Mouse (Mus musculus) kidney, postnatal 0 days (tissue): ENCODE results near the gene Fam166a. TPM values are rescaled to one million over a fixed set of nuclear protein-coding genes. Genes with fewer than 3 reads are reported as not detected.

Source experiments
- ATAC-seq: fragments of 200-750 bp; cut with Nextera tagmentation; replicated peaks from 2 replicates; pipeline ENCODE4 v1.8.0; 2017; ENCODE audit warnings: low read depth, moderate number of reproducible peaks, moderate TSS enrichment, moderate library complexity; ENCODE audit not compliant: low FRiP score
- DNase-seq: peaks from one replicate; pipeline ENCODE4 v3.0.0-alpha.2; 2016; ENCODE audit warnings: low spot score
- H3K27ac ChIP-seq: fragments of 300-500 bp; sonication (generic); 2 replicates; pipeline ENCODE4 v1.5.1; 2014; ENCODE audit warnings: mild to moderate bottlenecking
- H3K27me3 ChIP-seq: fragments of 300-500 bp; sonication (generic); 2 replicates; pipeline ENCODE4 v1.6.1; 2014; ENCODE audit warnings: low read length, mixed read lengths; ENCODE audit not compliant: insufficient read depth
- H3K36me3 ChIP-seq: fragments of 300-500 bp; sonication (generic); 2 replicates; pipeline ENCODE4 v1.6.1; 2014; ENCODE audit warnings: low read length, mixed read lengths; ENCODE audit not compliant: insufficient read depth
- H3K4me1 ChIP-seq: fragments of 300-500 bp; sonication (generic); replicated peaks from 2 replicates; pipeline ENCODE4 v1.6.1; 2014; ENCODE audit warnings: antibody characterized with exemption, low read length, mixed read lengths; ENCODE audit not compliant: insufficient read depth
- H3K4me2 ChIP-seq: fragments of 300-500 bp; sonication (generic); 2 replicates; pipeline ENCODE4 v1.6.1; 2014; ENCODE audit warnings: mild to moderate bottlenecking, low read length, moderate library complexity, mixed read lengths
- H3K4me3 ChIP-seq: fragments of 300-500 bp; sonication (generic); replicated peaks from 2 replicates; pipeline ENCODE4 v1.5.1; 2014; ENCODE audit warnings: low read depth, low read length
- H3K9ac ChIP-seq: fragments of 300-500 bp; sonication (generic); 2 replicates; pipeline ENCODE4 v1.6.1; 2014; ENCODE audit warnings: low read depth, low read length
- H3K9me3 ChIP-seq: fragments of 300-500 bp; sonication (generic); replicated peaks from 2 replicates; pipeline ENCODE4 v1.6.1; 2016; ENCODE audit warnings: low read length, inconsistent platforms, mixed read lengths
- CTCF ChIP-seq: IDR thresholded peaks from 2 replicates; pipeline ENCODE4 v1.5.1; 2016; ENCODE audit warnings: antibody characterized with exemption, low read depth, mild to moderate bottlenecking, moderate library complexity
- WGBS: fragments of 180-500 bp; shearing (Covaris S2); extraction: QIAGEN DNeasy Blood & Tissue Kit; methylation state at CpG from one replicate; pipeline ENCODE4 v1.1.7; 2014; 5-methylcytosine and 5-hydroxymethylcytosine counted together
- polyA plus RNA-seq: library from polyadenylated mRNA; unstranded; fragments of >200 nt; fragmentation: Nextera tagmentation; extraction: Ambion mirVana; gene quantifications from 2 replicates; pipeline ENCODE4 v1.2.1, GENCODE M21; 2015

Gene Fam166a
- polyA plus RNA-seq, 1 experiment from 2014 or later, result 0.28 TPM

GRCm38 (mm10) chr2:25263623-25264285 is 45.2 kb downstream of the Fam166a start:
- H3K4me1 ChIP-seq, result peaks cover 32% of the 10 kb centered on the region
- ATAC-seq, result no peak
- no peak overlapping the region for H3K27ac ChIP-seq
- H3K27me3 ChIP-seq, result no peaks in the 10 kb centered on the region
- H3K4me3 ChIP-seq, result peak overlapping the region; percentile 62
- H3K9me3 ChIP-seq, result no peaks in the 10 kb centered on the region
- 25% methylated on average over 12 of the region's 12 CpGs for WGBS
- H3K36me3 ChIP-seq, result peaks cover 4% of the 10 kb centered on the region; the same call in 1 of the 2 replicates
- peak overlapping the region; percentile 75 for H3K9ac ChIP-seq
- DNase-seq, result no peak
- TF ChIP-seq CTCF, result no peak
- H3K4me2 ChIP-seq, result peak overlapping the region; percentile 99

DNA sequence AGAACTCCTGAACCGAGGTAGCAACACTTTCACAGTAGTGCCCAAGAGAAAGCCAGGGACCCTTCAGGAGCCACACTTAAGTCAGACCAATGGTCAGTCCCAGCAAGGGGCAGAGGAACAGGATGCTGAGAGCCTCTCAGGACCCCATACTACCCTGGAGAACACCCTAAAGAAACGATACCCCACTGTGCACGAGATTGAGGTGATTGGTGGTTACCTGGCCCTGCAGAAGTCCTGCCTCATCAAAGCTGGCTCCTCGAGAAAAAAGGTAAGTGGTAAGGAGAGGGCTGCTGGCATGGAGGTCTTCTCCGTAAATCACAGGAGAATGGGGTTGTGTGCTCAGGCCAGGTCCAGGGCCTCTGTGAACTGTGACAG is 45.7 kb downstream of the Fam166a start:
- Histone ChIP-seq H3K4me2 (peak overlapping the region; percentile 99), H3K9ac (peak overlapping the region; percentile 75), H3K4me1 (peaks cover 32% of the 10 kb centered on the region), H3K27me3 (no peaks in the 10 kb centered on the region), H3K27ac (0 out of 2 replicates have a peak overlapping the region, but pooled peaks have one; percentile 43), H3K4me3 (peak overlapping the region; percentile 62; the same call in 1 of the 2 replicates), H3K9me3 (no peaks in the 10 kb centered on the region), H3K36me3 (peaks cover 7% of the 10 kb centered on the region; the same call in 1 of the 2 replicates)
- ATAC-seq (no peak), DNase-seq (no peak)
- WGBS, result 78% methylated on average over 5 of the region's 5 CpGs
- TF ChIP-seq CTCF, result no peak

DNA sequence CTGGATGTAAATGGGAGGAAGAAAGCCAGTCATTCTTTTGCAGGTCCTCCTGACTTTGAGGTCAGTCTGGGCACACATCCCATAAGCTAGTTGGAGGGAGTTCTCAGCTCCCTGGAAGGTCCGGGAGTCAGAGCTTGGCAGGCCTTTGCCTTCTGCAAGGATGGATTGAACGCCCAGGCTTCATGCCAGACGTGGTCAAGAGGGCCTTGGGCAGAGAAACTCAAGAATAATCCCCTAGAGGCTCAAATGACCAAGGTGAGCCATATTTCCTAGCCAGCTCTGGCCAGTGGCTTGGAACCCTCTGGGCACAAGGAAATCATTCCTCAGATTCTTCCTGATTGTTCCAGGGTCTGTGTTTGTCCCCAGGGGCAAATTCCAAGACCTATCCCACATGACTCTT is 46.3 kb downstream of the Fam166a start:
- DNase-seq (no peak), ATAC-seq (no peak)
- Histone ChIP-seq H3K27me3 (no peaks in the 10 kb centered on the region), H3K9ac (no peak overlapping the region), H3K9me3 (no peaks in the 10 kb centered on the region), H3K4me2 (peak overlapping the region; percentile 99; the same call in 1 of the 2 replicates), H3K4me3 (no peak overlapping the region), H3K4me1 (peaks cover 32% of the 10 kb centered on the region), H3K36me3 (peaks cover 13% of the 10 kb centered on the region; the same call in 1 of the 2 replicates), H3K27ac (peak overlapping the region; percentile 43; the same call in 1 of the 2 replicates)
- 54% methylated on average over 3 of the region's 3 CpGs for WGBS
- no peak for TF ChIP-seq CTCF

- H3K4me1 ChIP-seq, result peaks cover 34% of the 10 kb centered on the region
Observed at GRCm38 (mm10) chr2:25265897-25266656, 47.5 kb downstream of the Fam166a start.

GRCm38 (mm10) chr2:25266720-25267119 is 48.2 kb downstream of the Fam166a start:
- DNase-seq (no peak), ATAC-seq (no peak)
- Histone ChIP-seq H3K4me1 (peaks cover 40% of the 10 kb centered on the region), H3K4me2 (peak overlapping the region; percentile 99), H3K9me3 (no peaks in the 10 kb centered on the region), H3K27me3 (no peaks in the 10 kb centered on the region), H3K4me3 (no peak overlapping the region), H3K36me3 (peaks cover 20% of the 10 kb centered on the region; the same call in 1 of the 2 replicates), H3K9ac (no peak overlapping the region), H3K27ac (0 out of 2 replicates have a peak overlapping the region, but pooled peaks have one; percentile 39)
- 16% methylated on average over 2 of the region's 2 CpGs for WGBS
- no peak for TF ChIP-seq CTCF

More at GRCm38 (mm10) chr2:25265897-25266656, 47.5 kb downstream of the Fam166a start:
- H3K27me3 ChIP-seq, result no peaks in the 10 kb centered on the region
- WGBS, result 62% methylated on average over 6 of the region's 6 CpGs
- DNase-seq (no peak), ATAC-seq (no peak)
- peak overlapping the region; percentile 24; the same call in 1 of the 2 replicates for H3K9ac ChIP-seq
- H3K4me3 ChIP-seq, result no peak overlapping the region
- TF ChIP-seq CTCF, result no peak
- peak overlapping the region; percentile 99 for H3K4me2 ChIP-seq
- H3K27ac ChIP-seq, result peak overlapping the region; percentile 39
- peaks cover 20% of the 10 kb centered on the region; the same call in 1 of the 2 replicates for H3K36me3 ChIP-seq
- no peaks in the 10 kb centered on the region for H3K9me3 ChIP-seq

GRCm38 (mm10) chr2:25267241-25267640 is 48.7 kb downstream of the Fam166a start:
- Histone ChIP-seq H3K4me1 (peaks cover 36% of the 10 kb centered on the region), H3K9ac (no peak overlapping the region), H3K9me3 (no peaks in the 10 kb centered on the region), H3K27me3 (no peaks in the 10 kb centered on the region), H3K4me2 (0 out of 2 replicates have a peak overlapping the region, but pooled peaks have one; percentile 99), H3K36me3 (peaks cover 20% of the 10 kb centered on the region; the same call in 1 of the 2 replicates), H3K4me3 (no peak overlapping the region), H3K27ac (no peak overlapping the region)
- ATAC-seq, result no peak
- DNase-seq, result no peak
- no peak for TF ChIP-seq CTCF
